Mouse (Mus musculus): ENCODE measurements at regions not wholly inside any gene's neighbourhood (a gene's known extent, or its start where the extent isn't known, plus 50 kb on each side); places are given as distances from the start of the nearest gene placed in this dataset.

DNA sequence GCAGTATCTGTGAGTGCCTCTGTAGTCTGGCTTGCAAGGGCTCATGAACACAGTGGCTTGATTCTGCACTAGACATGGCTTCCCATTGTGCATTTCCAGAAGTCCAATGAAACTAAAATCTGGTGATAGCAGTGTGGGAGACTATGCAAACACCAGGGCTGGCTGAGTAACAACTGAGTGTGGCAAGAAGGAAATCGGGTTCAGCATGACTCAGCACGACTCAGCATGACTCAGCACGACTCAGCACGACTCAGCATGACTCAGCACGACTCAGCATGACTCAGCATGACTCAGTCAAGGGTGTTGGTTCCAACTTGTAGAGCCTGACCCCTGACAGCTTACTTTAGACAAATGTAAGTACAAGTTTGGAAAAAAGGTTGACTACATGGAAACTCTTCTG is 198.8 kb downstream of the Etnk1 start:
- Histone ChIP-seq H3K9ac (ENCODE audit: insufficient read depth, low read depth) (no peak overlapping the region), H3K79me2 (replicated peaks; ENCODE audit: control insufficient read depth, extremely low read depth, insufficient read depth, poor library complexity, severe bottlenecking) (no peaks in the 10 kb centered on the region), H3K36me3 (replicated peaks in 1 of 2; ENCODE audit: control insufficient read depth in 1 of 2, insufficient read depth in 1 of 2, low read length in 1 of 2) (no peaks in the 10 kb centered on the region), H3K4me3 (replicated peaks in 1 of 3; ENCODE audit: low read depth in 2 of 3, low read length in 2 of 3, poor library complexity in 1 of 3) (no peak overlapping the region), H3K9me3 (replicated peaks; ENCODE audit: low read length) (no peaks in the 10 kb centered on the region), H3K4me1 (ENCODE audit: control insufficient read depth in 1 of 2, insufficient read depth in 2 of 2) (no peaks in the 10 kb centered on the region), H3K4me2 (ENCODE audit: insufficient read depth, low read depth, poor library complexity, severe bottlenecking) (no peak overlapping the region), H3K27ac (ENCODE audit: insufficient read depth, low read depth) (no peak overlapping the region), H3K27me3 (replicated peaks) (no peaks in the 10 kb centered on the region)
- peak; percentile 71 for DNase-seq (ENCODE audit: extremely low read depth)
- dilution Hi-C loops (cut with MboI; ENCODE audit: extremely low pct_ligation_motif_present, extremely low pct_unique_long_range_greater_than_20kb, low sequenced_read_pairs) (no loop called here), in situ Hi-C loops (cut with MboI; ENCODE audit: low pct_ligation_motif_present, low pct_unique_long_range_greater_than_20kb, low sequenced_read_pairs) (no loop called here)
- TF ChIP-seq IRF4 (IDR thresholded peaks at IDR 0.05; ENCODE audit: low read depth, low read length): no peak
- TF ChIP-seq JUND (conservative IDR thresholded peaks at IDR 0.05; ENCODE audit: low read depth, low read length): peak; percentile 61; the same call in 1 of the 2 replicates
- TF ChIP-seq PAX5 (IDR thresholded peaks at IDR 0.05; ENCODE audit: low read length): no peak
- no peak for TF ChIP-seq POLR2A (IDR thresholded peaks at IDR 0.05; ENCODE audit: low read depth, low read length)
- TF ChIP-seq ZNF384 (IDR thresholded peaks at IDR 0.05; ENCODE audit: low read depth, low read length): no peak
- TF ChIP-seq TCF12 (IDR thresholded peaks at IDR 0.05; ENCODE audit: low read depth, low read length): no peak
- TF ChIP-seq EP300 (IDR thresholded peaks at IDR 0.05; ENCODE audit: low read length): peak; percentile 47; the same call in 1 of the 2 replicates
- TF ChIP-seq TBP (conservative IDR thresholded peaks at IDR 0.05; ENCODE audit: low read depth, low read length): no peak
- TF ChIP-seq MAFK (IDR thresholded peaks at IDR 0.05; ENCODE audit: insufficient replicate concordance, low read length): peak; percentile 98
- TF ChIP-seq ZKSCAN1 (IDR thresholded peaks at IDR 0.05; ENCODE audit: borderline replicate concordance, low read depth, low read length): no peak
- TF ChIP-seq MXI1 (IDR thresholded peaks at IDR 0.05; ENCODE audit: low read depth, low read length): no peak
- no peak for TF ChIP-seq MEF2A (IDR thresholded peaks at IDR 0.05; ENCODE audit: borderline replicate concordance, low read depth, low read length)
- no peak for TF ChIP-seq KAT2A (IDR thresholded peaks at IDR 0.05; ENCODE audit: insufficient replicate concordance, low read length)
- TF ChIP-seq CTCF (conservative IDR thresholded peaks at IDR 0.05 in 1 of 2, IDR thresholded peaks at IDR 0.05 in 1 of 2; ENCODE audit: low read depth in 2 of 2, low read length in 2 of 2): no peak
- TF ChIP-seq MAX (IDR thresholded peaks at IDR 0.05; ENCODE audit: low read length): no peak
- TF ChIP-seq ELF1 (IDR thresholded peaks at IDR 0.05; ENCODE audit: low read depth, low read length): no peak
- TF ChIP-seq RCOR1 (conservative IDR thresholded peaks at IDR 0.05; ENCODE audit: low read depth, low read length): no peak
- TF ChIP-seq SMC3 (IDR thresholded peaks at IDR 0.05; ENCODE audit: low read depth, low read length): no peak
- TF ChIP-seq UBTF (IDR thresholded peaks at IDR 0.05; ENCODE audit: low read depth, low read length): no peak
- no peak for TF ChIP-seq SIN3A (IDR thresholded peaks at IDR 0.05; ENCODE audit: low read length)
- peak; percentile 84 for TF ChIP-seq JUN (IDR thresholded peaks at IDR 0.05; ENCODE audit: insufficient read depth, low read depth, low read length)
- no peak for TF ChIP-seq E2F4 (IDR thresholded peaks at IDR 0.05; ENCODE audit: insufficient replicate concordance, low read depth, low read length)
- TF ChIP-seq GABPA (IDR thresholded peaks at IDR 0.05; ENCODE audit: insufficient replicate concordance, low read depth, low read length): peak; percentile 48
- no peak for TF ChIP-seq USF1 (IDR thresholded peaks at IDR 0.05; ENCODE audit: low read depth, low read length)
- no peak for TF ChIP-seq MYC (IDR thresholded peaks at IDR 0.05; ENCODE audit: low read depth, low read length)
- TF ChIP-seq NELFE (IDR thresholded peaks at IDR 0.05; ENCODE audit: low read depth, low read length): no peak
- TF ChIP-seq NRF1 (IDR thresholded peaks at IDR 0.05; ENCODE audit: low read depth, low read length): no peak
- TF ChIP-seq ZC3H11A (IDR thresholded peaks at IDR 0.05; ENCODE audit: low read depth, low read length): no peak
- TF ChIP-seq RAD21 (IDR thresholded peaks at IDR 0.05; ENCODE audit: low read depth, low read length): no peak
- no peak for TF ChIP-seq HCFC1 (IDR thresholded peaks at IDR 0.05; ENCODE audit: low read depth, low read length)
- TF ChIP-seq USF2 (conservative IDR thresholded peaks at IDR 0.05; ENCODE audit: low read depth, low read length): no peak
- no peak for TF ChIP-seq POLR2AphosphoS2 (IDR thresholded peaks at IDR 0.05; ENCODE audit: low read depth, low read length)
- TF ChIP-seq CHD1 (IDR thresholded peaks at IDR 0.05; ENCODE audit: low read depth, low read length): no peak
- TF ChIP-seq BHLHE40 (IDR thresholded peaks at IDR 0.05; ENCODE audit: low read depth, low read length): 0 out of 2 replicates have a peak, but pooled peaks have one; percentile 14
- no peak for TF ChIP-seq CHD2 (IDR thresholded peaks at IDR 0.05; ENCODE audit: low read length)
- TF ChIP-seq ETS1 (conservative IDR thresholded peaks at IDR 0.05; ENCODE audit: low read depth, low read length): peak; percentile 99
- no peak for TF ChIP-seq MAZ (IDR thresholded peaks at IDR 0.05; ENCODE audit: low read depth, low read length)
- no peak for TF ChIP-seq ZMIZ1 (IDR thresholded peaks at IDR 0.05; ENCODE audit: low read depth, low read length)

All from CH12.LX (cell line).